Mouse (Mus musculus) E14TG2a.4 (cell line): ENCODE measurements around the gene Mybpc3.

Source experiments
- CTCF ChIP-seq: conservative IDR thresholded peaks from 2 replicates; pipeline ENCODE4 v1.5.1; 2014; ENCODE audit warnings: low read length
- POU5F1 ChIP-seq: IDR thresholded peaks from 2 replicates; pipeline ENCODE4 v1.6.1; 2014; ENCODE audit warnings: low read length, borderline replicate concordance

GRCm38 (mm10) chr2:91121497-91121896 is 3.6 kb downstream of the Mybpc3 start:
- TF ChIP-seq CTCF (no peak), POU5F1 (no peak)
